Mouse (Mus musculus) kidney, adult 2 months (tissue): ENCODE measurements at regions not wholly inside any gene's neighbourhood (a gene's known extent, or its start where the extent isn't known, plus 50 kb on each side); places are given as distances from the start of the nearest gene placed in this dataset.

ENCODE experiments used
- CTCF ChIP-seq: fragments of 200-500 bp; conservative IDR thresholded peaks from 2 replicates; pipeline ENCODE4 v1.5.1; 2011; ENCODE audit warnings: low read depth, mild to moderate bottlenecking, control low read depth, low read length, moderate library complexity, mixed read lengths; ENCODE audit not compliant: insufficient read depth, insufficient read length
- POLR2A ChIP-seq: fragments of 200-500 bp; IDR thresholded peaks from one replicate; pipeline ENCODE4 v1.6.1; 2011; ENCODE audit warnings: low read depth, low read length, control low read depth

DNA sequence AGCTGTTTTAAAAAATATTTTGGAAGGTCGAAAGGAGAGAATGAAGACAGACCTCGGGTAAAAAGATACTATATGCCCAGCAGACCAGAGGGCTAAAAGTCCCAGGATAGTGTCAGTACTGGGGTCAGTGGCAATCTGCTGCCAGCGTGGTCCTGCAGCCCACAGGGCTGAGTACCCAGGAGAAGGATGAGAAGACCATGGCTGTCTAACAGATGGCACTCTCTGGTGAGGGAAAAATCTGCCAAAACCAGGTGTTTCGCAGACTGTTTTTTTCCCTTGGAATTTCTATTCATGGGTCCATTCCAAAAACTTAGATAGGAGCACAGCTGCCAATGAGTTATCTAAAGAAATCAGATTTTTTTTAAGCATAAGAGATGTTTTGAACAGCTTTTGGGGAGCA, 202.5 kb upstream of the Tyrp1 start:
- no peak for TF ChIP-seq CTCF
- TF ChIP-seq POLR2A: no peak
